Mouse (Mus musculus) mammary gland, adult 2 months (tissue): ENCODE measurements around the gene Actrt3. TPM values are rescaled to one million over a fixed set of nuclear protein-coding genes. Genes with fewer than 3 reads are reported as not detected.

ENCODE experiments used
- polyA plus RNA-seq: library from polyadenylated mRNA; depleted of rRNA; stranded (reverse); fragments of >200 nt; gene quantifications from 2 replicates; pipeline ENCODE4 v1.2.3, GENCODE M21; 2012; ENCODE audit warnings: low replicate concordance; rRNA removed

Actrt3 gene
- polyA plus RNA-seq = not detected in 2 replicates

DNA sequence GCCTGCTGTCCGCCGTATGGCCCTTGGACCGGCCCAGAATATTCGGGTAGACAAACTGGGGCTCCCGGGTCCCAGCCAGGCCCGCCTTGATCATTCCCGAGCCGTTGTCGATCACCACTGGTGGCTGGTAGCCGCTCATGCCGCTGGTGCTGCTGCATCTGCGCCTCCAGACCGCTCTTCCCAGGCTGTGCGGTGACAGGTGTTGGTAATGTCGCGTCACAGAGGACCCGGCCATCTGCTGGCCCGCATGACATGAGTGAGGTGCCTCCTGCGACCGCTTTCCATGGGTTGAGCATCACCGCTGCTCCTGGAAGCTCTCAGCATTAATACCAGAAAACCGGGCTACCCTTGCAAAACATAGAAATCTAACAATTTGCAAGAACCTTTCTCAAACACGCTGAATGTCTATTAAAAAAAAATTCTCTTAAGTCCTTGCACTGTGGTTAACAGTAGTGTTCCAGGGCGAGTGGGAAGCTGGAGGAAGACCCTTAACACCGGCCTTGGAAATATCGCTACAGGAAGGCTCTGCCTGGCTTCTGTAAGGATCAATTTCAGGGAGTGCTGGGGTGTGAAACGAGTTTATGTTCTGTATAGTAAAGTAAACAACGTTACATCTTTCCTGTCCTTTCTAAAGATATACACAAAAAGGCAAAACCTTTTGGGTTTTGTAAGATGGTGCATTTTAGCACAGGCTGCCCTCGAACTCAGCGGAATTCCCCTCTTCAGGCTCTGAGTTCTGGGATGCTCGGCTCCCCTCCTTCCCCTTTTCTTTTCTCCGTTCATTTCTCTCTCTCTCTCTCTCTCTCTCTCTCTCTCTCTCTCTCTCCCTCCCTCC lies at the start of gene Actrt3:
TSS of gene Actrt3 (minus strand) at position 229 of the 835 bp plus-strand sequence.

DNA sequence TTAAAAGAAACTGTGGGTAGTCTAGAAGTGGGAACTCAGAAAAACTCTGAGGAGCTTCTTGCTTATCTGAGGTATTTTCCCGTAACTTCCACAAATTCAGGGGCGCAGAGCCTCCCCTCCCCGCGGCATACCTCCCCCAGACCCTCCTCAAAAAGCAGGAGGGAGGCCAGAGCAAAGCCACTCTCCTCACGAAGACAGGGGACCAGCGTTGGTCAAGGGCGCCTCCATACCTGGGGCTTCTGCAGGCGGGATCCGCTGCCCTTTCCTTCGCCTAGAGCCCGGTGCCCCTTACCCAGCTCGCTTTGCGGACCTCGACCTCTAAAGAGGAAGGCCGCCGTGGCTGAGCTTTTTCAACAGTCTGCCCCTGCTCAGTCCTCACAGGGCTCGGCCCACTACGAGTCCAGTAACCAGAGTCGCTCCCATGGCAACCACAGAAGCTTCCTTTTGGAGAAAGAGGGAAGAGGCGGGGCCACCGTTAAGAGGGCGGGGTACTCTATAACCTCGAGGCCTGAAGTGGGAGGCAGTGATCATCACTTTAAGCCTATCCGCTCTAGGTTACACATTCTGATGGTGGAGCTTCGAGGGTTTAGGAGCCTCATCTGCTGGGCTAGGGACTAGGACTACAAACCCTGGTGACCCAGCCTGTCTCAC lies 47.8 kb upstream of the Actrt3 start, which contains the start of gene Lrrc34:
TSS of gene Lrrc34 (minus strand) at position 430 of the 651 bp plus-strand sequence.

DNA sequence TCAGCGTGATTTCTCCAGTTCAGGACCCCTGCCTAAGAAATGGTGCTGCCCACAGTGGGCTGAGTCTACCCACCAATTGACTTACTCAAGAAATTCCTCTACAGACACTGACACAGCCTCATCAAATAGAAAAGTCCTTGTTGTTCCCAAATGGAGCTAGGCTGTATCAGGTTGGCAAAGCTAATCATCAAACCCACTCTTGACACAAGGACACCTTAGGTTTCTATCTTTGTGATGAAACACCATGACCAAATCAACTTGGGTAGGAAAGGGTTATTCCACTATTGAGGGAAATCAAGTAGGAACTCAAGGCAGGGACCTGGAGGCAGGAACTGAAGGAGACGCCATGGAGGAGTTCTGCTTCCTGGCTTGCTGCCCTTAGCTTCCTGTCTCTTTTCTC lies 44.5 kb upstream of the Actrt3 start, which contains the start of gene Lrriq4:
TSS of gene Lrriq4 (plus strand) at position 301 of the 400 bp plus-strand sequence.

DNA sequence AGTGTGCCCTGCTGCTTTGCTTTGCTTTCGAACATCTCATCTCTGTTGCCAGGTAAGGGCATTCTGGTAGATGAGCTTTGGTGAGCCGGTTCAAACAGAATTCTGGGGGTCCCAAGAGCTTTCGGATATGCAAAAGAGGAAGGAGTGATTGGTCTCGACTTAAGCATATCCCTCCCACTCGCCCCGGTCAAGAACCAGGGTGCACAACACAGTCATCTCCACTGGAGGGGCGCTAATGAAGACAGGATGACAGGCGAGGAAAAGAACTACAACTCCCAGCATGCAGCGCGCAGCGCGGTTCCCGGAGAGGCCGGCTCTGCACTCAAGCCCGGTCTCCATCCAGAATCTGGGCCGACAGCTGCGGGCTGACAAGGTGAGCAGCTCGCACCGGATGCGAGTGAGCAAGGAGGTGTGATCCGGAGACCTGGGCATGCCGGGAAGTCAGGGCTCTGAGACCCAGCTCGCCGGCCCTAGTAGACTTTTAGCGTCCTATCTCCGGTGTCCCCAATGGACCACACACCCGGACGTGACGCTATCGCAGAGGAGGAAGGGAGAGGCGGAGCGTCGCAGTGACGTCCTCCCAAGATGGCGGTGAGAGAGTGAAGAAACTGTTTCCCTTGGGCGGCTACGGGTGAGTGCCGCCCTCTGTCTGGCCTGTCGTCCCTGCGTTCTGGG lies 2.5 kb upstream of the Actrt3 start, which contains the start of gene Mynn:
TSS of gene Mynn (plus strand) at position 1 of the 675 bp plus-strand sequence.

DNA sequence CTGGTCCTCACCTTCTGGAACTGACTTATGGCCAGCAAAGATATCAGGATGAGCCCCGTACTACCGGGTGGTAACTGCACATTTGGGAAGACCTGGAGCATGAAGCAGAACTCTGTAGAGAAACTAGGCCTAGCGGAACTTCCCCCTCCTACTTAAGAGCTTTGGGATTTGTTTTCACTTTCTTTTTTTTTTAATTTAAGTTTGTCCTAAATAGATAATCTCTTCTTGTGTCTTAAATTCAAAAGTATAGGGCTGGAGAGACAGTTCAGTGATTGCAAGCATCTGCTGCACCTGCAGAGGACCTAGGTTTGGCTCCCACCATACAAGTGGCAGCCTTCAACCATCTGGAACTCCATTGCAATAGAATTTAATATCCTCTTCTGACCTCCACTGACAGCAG lies 51.8 kb downstream of the Actrt3 start, which contains the start of gene Mecom:
TSS of gene Mecom (minus strand) at position 101 of the 400 bp plus-strand sequence.

Other genes with a start within 250 kb of the Actrt3 start
- gene Mecom, start 51.9 kb downstream of the Actrt3 start, polyA plus RNA-seq = 1.9 and 4.1 TPM in 2 replicates
- gene Mynn, start 2.1 kb upstream of the Actrt3 start, polyA plus RNA-seq = 3.8 and 12.1 TPM in 2 replicates
- not detected in 2 replicates for gene Lrriq4, start 44.6 kb upstream of the Actrt3 start, polyA plus RNA-seq
- gene Lrrc34, start 47.9 kb upstream of the Actrt3 start, polyA plus RNA-seq = not detected in 2 replicates
- not detected in 2 replicates for gene Lrrc31, start 99.9 kb upstream of the Actrt3 start, polyA plus RNA-seq
- gene Samd7, start 146.4 kb upstream of the Actrt3 start, polyA plus RNA-seq = not detected in 2 replicates
- 7.4 and 16.9 TPM in 2 replicates for gene Sec62, start 192.9 kb upstream of the Actrt3 start, polyA plus RNA-seq